Mouse (Mus musculus) spleen, adult 2 months (tissue): Measurements from ENCODE around the gene Slc25a42.

Experiments
- CTCF ChIP-seq: fragments of 200-500 bp; IDR thresholded peaks from 2 replicates; pipeline ENCODE4 v1.5.1; 2011; ENCODE audit warnings: mild to moderate bottlenecking, inconsistent platforms; ENCODE audit not compliant: insufficient read depth, insufficient read length, insufficient replicate concordance; ENCODE audit errors: extremely low read depth
- POLR2A ChIP-seq: fragments of 200-500 bp; IDR thresholded peaks from 2 replicates; pipeline ENCODE4 v1.6.1; 2011; ENCODE audit warnings: low read depth, low read length, inconsistent platforms

- TF ChIP-seq CTCF (no peak), POLR2A (no peak)
Measured at GRCm38 (mm10) chr8:70203072-70203471, 9.0 kb downstream of the Slc25a42 start.
